Mouse (Mus musculus) forebrain, embryonic 15.5 days (tissue): ENCODE measurements at regions not wholly inside any gene's neighbourhood (a gene's known extent, or its start where the extent isn't known, plus 50 kb on each side); places are given as distances from the start of the nearest gene placed in this dataset.

Experiments
- ATAC-seq: fragments of 200-750 bp; cut with Nextera tagmentation; replicated peaks from 2 replicates; pipeline ENCODE4 v1.8.0; 2017; ENCODE audit warnings: mild to moderate bottlenecking, moderate TSS enrichment, moderate library complexity
- H3K27ac ChIP-seq: fragments of 300-500 bp; sonication (generic); replicated peaks from 2 replicates; pipeline ENCODE4 v1.5.1; 2015; ENCODE audit warnings: mild to moderate bottlenecking, inconsistent platforms
- H3K27me3 ChIP-seq: fragments of 300-500 bp; sonication (generic); 2 replicates; pipeline ENCODE4 v1.6.1; 2015; ENCODE audit warnings: inconsistent platforms
- H3K36me3 ChIP-seq: fragments of 300-500 bp; sonication (generic); 2 replicates; pipeline ENCODE4 v1.6.1; 2015; ENCODE audit warnings: mild to moderate bottlenecking, inconsistent platforms
- H3K4me1 ChIP-seq: fragments of 300-500 bp; sonication (generic); 2 replicates; pipeline ENCODE4 v1.6.1; 2015; ENCODE audit warnings: inconsistent platforms
- H3K4me2 ChIP-seq: fragments of 300-500 bp; sonication (generic); replicated peaks from 2 replicates; pipeline ENCODE4 v1.6.1; 2015; ENCODE audit warnings: mild to moderate bottlenecking, inconsistent platforms
- H3K4me3 ChIP-seq: fragments of 300-500 bp; sonication (generic); 2 replicates; pipeline ENCODE4 v1.5.1; 2015; ENCODE audit warnings: mild to moderate bottlenecking, inconsistent platforms
- H3K9ac ChIP-seq: fragments of 300-500 bp; sonication (generic); replicated peaks from 2 replicates; pipeline ENCODE4 v1.6.1; 2015; ENCODE audit warnings: mild to moderate bottlenecking, inconsistent platforms
- H3K9me3 ChIP-seq: fragments of 300-500 bp; sonication (generic); 2 replicates; pipeline ENCODE4 v1.6.1; 2016; ENCODE audit warnings: inconsistent platforms
- WGBS: fragments of 180-500 bp; shearing (Covaris S2); methylation state at CpG from one replicate; pipeline ENCODE4 v1.1.7; 2015; ENCODE audit warnings: mixed read lengths; 5-methylcytosine and 5-hydroxymethylcytosine counted together

DNA sequence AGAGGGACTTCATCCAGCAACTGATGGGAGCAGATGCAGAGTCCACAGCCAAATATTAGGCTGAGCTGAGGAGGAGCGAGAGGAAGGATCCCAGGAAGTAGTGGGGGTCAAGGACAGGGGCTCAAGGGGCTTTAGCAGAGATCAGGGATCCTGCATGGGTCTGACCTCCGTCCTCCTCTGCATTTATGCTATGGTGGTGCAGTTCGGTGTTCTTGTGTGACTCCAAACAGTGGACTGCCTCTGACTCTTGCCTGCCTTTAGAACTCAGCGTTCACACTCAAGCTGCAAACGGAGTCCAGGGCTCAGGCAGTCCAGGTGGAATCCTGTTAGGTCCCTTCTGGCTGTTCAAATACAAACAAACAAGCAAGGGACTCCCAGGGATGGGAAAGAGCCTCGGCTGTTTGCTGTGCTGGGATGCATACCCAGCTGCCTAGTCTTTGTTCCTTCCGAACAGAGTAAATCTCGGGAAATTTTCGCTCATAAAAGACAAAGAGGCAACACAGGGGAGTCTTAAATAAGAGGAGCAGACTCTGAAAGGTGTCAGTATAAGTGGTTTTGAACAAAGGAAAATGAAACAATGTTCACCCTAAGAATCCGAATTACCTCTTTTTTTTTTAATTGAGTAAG, 1042.9 kb downstream of the Robo2 start:
- no peaks in the 10 kb centered on the region for H3K27me3 ChIP-seq

DNA sequence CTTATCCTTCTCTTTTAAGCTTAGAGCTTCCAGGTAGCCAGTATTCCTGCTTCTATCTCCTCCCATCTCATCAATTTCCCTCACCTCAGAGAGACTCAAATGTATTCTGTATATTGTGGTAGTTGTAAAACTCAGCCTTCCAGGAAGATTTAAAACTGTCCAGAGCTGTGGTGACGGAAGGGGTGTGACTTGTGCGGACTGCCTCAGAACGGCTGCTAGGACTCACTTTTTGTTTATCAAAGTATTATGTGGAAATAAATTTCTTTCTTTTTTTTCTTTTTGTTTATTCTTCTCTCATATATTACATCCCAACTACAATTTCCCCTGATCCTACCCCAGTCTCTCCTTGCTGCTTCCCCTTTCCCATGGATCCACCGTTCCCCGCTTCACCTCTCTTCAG, 1043.7 kb downstream of the Robo2 start:
- no peak for ATAC-seq

More for the DNA sequence above, 1042.9 kb downstream of the Robo2 start:
- ATAC-seq = peak; percentile 55
- 25% methylated on average over 10 of the region's 10 CpGs for whole genome bisulfite sequencing
- no peak overlapping the region for H3K4me3 ChIP-seq
- H3K27ac ChIP-seq = peak overlapping the region; percentile 58
- no peak overlapping the region for H3K9ac ChIP-seq
- H3K9me3 ChIP-seq = no peaks in the 10 kb centered on the region
- peaks cover 21% of the 10 kb centered on the region for H3K4me1 ChIP-seq
- no peak overlapping the region for H3K4me2 ChIP-seq
- H3K36me3 ChIP-seq = no peaks in the 10 kb centered on the region

DNA sequence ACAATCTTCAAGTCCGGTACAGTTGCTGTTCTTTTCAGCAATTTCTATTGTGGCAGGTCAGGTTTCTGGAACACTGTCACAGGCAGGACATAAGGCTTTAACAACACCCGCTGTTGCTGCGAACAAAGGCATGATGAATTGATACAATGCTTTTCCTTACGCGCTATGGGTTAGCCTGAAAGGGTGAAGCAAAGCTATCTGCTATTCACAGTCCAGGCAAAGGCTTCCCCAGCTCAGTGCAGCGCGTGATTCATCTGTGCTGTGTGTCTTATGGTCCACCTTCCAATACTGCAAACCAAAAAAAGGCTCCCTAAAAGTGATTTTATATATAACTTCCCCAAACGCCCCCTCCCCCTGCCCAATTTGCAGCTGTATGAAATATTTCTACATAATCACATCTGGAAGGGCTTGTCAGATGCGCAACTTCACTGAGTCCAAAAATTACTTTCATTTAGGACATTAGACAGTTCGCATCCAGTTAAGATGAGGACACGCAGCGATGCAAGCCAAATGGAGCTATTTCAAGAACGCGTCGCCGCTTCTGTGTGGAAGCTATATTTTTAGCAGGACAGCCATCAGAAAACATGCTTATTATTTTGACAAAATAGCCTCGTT, 1044.3 kb downstream of the Robo2 start:
- ATAC-seq = peak; percentile 68; the same call in 1 of the 2 replicates
- no peak overlapping the region; the same call in 1 of the 2 replicates for H3K27ac ChIP-seq

More for the DNA sequence above, 1043.7 kb downstream of the Robo2 start:
- 88% methylated on average over 5 of the region's 5 CpGs for WGBS
- Histone ChIP-seq H3K9ac (no peak overlapping the region), H3K4me1 (peaks cover 21% of the 10 kb centered on the region), H3K4me3 (no peak overlapping the region), H3K4me2 (no peak overlapping the region), H3K9me3 (no peaks in the 10 kb centered on the region), H3K27ac (peak overlapping the region; percentile 58; the same call in 1 of the 2 replicates), H3K36me3 (no peaks in the 10 kb centered on the region), H3K27me3 (no peaks in the 10 kb centered on the region)

DNA sequence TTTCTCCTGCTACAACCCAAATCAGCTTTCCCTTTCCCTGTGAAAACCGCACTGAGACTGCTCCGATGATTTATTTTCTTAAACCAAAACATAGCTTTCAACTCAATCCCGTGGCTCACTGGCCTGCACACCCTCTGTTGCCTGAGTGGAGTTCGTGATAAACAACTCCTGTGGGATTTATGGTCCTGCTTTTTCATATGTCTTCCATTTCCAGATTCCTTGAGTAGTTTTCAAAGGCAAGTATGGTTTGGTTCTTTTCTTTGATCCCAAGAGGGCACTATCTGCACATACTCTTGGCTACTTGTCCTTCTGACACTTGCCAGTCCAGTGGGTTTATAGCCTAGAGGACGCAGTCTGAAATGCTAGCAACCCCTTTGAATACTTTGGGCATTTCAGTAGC, 1042.6 kb downstream of the Robo1 start:
- no peak overlapping the region for H3K27ac ChIP-seq
- no peaks in the 10 kb centered on the region for H3K36me3 ChIP-seq
- H3K4me3 ChIP-seq = no peak overlapping the region
- H3K27me3 ChIP-seq = no peaks in the 10 kb centered on the region
- H3K9ac ChIP-seq = no peak overlapping the region
- H3K4me2 ChIP-seq = no peak overlapping the region
- no peaks in the 10 kb centered on the region for H3K9me3 ChIP-seq
- H3K4me1 ChIP-seq = no peaks in the 10 kb centered on the region
- 84% methylated on average over 5 of the region's 5 CpGs for WGBS
- no peak for ATAC-seq

More for the DNA sequence above, 1044.3 kb downstream of the Robo2 start:
- H3K36me3 ChIP-seq = no peaks in the 10 kb centered on the region
- H3K9me3 ChIP-seq = no peaks in the 10 kb centered on the region
- no peaks in the 10 kb centered on the region for H3K27me3 ChIP-seq
- no peak overlapping the region for H3K4me3 ChIP-seq
- H3K4me1 ChIP-seq = peaks cover 21% of the 10 kb centered on the region
- no peak overlapping the region for H3K9ac ChIP-seq
- H3K4me2 ChIP-seq = no peak overlapping the region
- WGBS = 63% methylated on average over 17 of the region's 17 CpGs

DNA sequence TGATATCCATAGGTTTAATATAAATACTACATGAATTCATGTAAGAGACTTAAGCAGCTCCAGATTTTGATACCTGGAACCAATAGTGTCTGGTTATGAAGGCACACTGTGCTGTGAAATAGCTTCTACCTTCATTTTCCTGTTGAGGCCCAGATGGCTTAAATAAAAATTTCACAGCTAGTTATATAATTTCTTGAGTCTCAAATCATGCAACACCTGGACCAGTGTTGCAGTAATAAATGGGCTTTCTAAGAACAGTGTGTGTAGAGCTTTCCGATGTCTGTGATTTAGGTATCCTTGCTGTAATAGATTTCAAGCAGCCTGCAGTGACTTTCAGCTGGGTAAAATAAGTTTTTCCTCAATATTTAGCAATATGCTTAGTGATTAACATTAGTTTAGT, 1035.8 kb downstream of the Robo1 start:
- H3K4me2 ChIP-seq = no peak overlapping the region
- no peak overlapping the region for H3K4me3 ChIP-seq
- 93% methylated on average over 1 of the region's 1 CpGs for WGBS
- H3K36me3 ChIP-seq = no peaks in the 10 kb centered on the region
- no peak overlapping the region for H3K9ac ChIP-seq
- no peaks in the 10 kb centered on the region for H3K27me3 ChIP-seq
- H3K9me3 ChIP-seq = no peaks in the 10 kb centered on the region
- ATAC-seq = no peak
- H3K27ac ChIP-seq = no peak overlapping the region
- H3K4me1 ChIP-seq = no peaks in the 10 kb centered on the region

DNA sequence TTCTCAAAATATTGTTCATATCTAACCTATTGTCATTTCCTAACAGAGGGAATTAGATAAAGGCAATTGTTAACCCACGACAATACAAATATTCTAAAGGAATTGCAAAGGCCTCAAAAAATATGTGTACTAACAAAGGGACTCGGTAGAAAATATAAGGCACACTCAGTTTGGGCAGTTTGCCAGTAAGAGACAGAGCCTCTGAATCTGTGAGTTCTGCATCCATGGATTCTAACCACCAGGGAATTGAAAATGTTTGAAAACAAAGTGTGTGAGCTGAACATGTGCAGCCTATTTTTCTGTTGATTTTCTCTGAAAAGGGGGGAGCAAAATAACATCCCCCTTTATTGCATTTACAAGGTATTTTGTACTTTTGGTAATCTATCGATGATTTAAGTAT, 1035.4 kb downstream of the Robo1 start:
- Histone ChIP-seq H3K27ac (no peak overlapping the region), H3K27me3 (no peaks in the 10 kb centered on the region), H3K4me2 (no peak overlapping the region), H3K36me3 (no peaks in the 10 kb centered on the region), H3K4me1 (no peaks in the 10 kb centered on the region), H3K4me3 (no peak overlapping the region), H3K9ac (no peak overlapping the region), H3K9me3 (no peaks in the 10 kb centered on the region)
- no peak for ATAC-seq
- 65% methylated on average over 3 of the region's 3 CpGs for WGBS

DNA sequence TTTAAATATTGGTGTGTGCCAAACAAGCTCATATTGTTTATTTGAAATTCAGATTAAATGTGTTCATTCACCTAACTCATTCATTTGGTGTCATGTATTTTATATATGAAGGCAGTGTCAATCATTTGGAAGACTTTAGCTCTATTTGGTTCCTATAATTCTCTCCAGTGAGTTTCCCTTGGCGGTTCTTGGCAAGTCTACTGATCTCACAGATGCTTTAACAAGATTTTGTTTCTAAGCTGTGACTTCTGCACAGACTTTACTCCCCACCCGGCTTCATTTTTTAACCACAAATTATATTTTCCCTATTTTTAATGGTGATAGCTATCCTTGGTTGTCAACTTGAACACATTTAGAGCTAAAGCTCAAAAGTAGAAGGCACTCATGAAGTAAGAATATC, 1009.5 kb downstream of the Robo1 start:
- H3K9me3 ChIP-seq = no peaks in the 10 kb centered on the region
- no peak overlapping the region for H3K4me2 ChIP-seq
- H3K9ac ChIP-seq = no peak overlapping the region
- 63% methylated on average over 2 of the region's 2 CpGs for WGBS
- H3K4me1 ChIP-seq = no peaks in the 10 kb centered on the region
- ATAC-seq = peak; percentile 41; the same call in 1 of the 2 replicates
- no peaks in the 10 kb centered on the region for H3K27me3 ChIP-seq
- H3K36me3 ChIP-seq = no peaks in the 10 kb centered on the region
- H3K27ac ChIP-seq = no peak overlapping the region
- H3K4me3 ChIP-seq = no peak overlapping the region

DNA sequence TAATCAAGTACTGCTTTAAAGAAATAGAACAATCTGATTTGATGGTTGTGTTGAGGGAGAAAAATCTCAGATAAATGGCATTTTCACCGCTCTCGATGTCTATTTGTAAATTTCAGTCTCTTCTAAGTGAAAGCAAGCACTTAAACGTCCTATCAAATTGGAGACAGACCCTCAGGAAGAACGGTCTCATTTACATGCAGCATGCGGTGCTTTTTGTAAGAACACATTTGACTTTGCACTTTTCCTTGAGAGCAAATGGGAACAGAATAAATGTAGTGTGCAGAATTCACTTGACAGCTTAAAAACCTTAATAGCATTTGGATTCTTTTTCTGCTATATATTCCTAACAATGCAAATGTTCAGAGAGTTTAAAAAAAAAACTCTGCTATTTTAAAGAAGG, 1002.0 kb downstream of the Robo1 start:
- no peak overlapping the region for H3K4me3 ChIP-seq
- H3K27me3 ChIP-seq = no peaks in the 10 kb centered on the region
- no peak for ATAC-seq
- H3K4me1 ChIP-seq = peaks cover 7% of the 10 kb centered on the region; the same call in 1 of the 2 replicates
- H3K9ac ChIP-seq = no peak overlapping the region
- no peaks in the 10 kb centered on the region for H3K9me3 ChIP-seq
- no peak overlapping the region for H3K4me2 ChIP-seq
- WGBS = 42% methylated on average over 5 of the region's 5 CpGs
- peak overlapping the region; percentile 29; the same call in 1 of the 2 replicates for H3K27ac ChIP-seq
- no peaks in the 10 kb centered on the region for H3K36me3 ChIP-seq

DNA sequence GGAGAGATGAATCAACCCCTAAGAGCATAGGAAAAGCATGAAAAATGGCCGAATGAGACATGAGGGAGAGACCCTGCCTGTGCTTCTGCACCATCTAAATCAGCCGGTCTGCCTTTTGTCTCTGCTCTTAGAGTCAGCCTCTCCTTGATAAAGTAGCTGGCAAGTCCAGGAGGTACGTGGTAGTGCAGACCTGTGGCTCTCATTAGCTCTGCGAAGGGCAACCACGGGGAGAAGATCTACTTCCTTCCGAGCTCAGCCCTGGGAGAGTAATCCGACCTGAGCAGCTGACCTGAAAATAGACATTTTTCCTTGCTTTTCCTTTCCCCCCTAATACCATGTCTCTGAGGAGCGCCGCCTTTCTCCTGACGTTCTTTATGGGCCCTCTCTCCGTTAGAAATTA, 971.8 kb downstream of the Robo1 start:
- 71% methylated on average over 11 of the region's 11 CpGs for WGBS
- H3K27ac ChIP-seq = no peak overlapping the region
- no peaks in the 10 kb centered on the region for H3K9me3 ChIP-seq
- no peak overlapping the region for H3K4me3 ChIP-seq
- H3K4me2 ChIP-seq = no peak overlapping the region
- H3K9ac ChIP-seq = no peak overlapping the region
- ATAC-seq = no peak
- H3K27me3 ChIP-seq = no peaks in the 10 kb centered on the region
- H3K4me1 ChIP-seq = no peaks in the 10 kb centered on the region
- no peaks in the 10 kb centered on the region for H3K36me3 ChIP-seq

DNA sequence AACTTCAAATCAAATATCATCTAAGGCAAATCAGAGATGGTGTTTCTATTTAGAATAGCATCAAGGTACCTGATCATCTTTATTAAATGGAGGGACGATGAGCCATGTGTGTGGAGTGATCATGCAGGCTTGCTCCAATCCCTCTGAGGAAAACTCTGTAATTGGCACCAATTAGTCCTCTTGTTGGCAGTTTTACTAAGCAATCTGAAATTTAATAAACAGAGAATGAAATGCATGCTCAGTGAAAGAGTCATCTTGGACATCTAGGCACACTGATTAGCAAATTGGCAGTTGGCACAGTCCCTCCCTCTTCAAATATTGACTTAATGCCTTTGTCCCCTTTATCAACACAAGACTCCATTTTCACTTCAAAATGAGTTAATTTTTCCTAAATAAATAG, 951.6 kb downstream of the Robo1 start:
- no peaks in the 10 kb centered on the region for H3K36me3 ChIP-seq

DNA sequence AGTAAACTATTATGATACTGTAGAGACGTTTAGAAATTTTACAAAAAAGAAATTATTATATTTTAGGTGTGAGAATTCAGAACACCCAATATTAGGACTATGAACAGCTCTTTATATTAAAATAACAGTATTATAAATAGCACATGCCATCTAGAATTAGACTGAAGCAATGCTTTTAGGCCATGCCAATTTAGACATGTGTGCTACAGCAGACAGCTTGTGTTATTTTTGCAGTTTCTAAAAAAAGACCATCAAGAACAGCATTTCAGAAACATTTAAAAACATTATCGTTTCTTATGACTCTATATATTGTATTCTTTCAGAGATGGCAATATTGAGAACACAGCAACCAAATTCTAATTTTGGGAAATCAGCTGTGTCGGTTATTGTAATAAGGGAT, 951.2 kb downstream of the Robo1 start:
- Histone ChIP-seq H3K9me3 (no peaks in the 10 kb centered on the region), H3K4me2 (no peak overlapping the region), H3K4me3 (no peak overlapping the region), H3K27me3 (no peaks in the 10 kb centered on the region), H3K27ac (no peak overlapping the region), H3K9ac (no peak overlapping the region), H3K36me3 (no peaks in the 10 kb centered on the region), H3K4me1 (peaks cover 4% of the 10 kb centered on the region; the same call in 1 of the 2 replicates)
- ATAC-seq = no peak
- 75% methylated on average over 3 of the region's 3 CpGs for WGBS

More for the DNA sequence above, 951.6 kb downstream of the Robo1 start:
- 0 out of 2 replicates have a peak, but pooled peaks have one; percentile 16 for ATAC-seq
- H3K9me3 ChIP-seq = no peaks in the 10 kb centered on the region
- H3K4me2 ChIP-seq = no peak overlapping the region
- peaks cover 4% of the 10 kb centered on the region; the same call in 1 of the 2 replicates for H3K4me1 ChIP-seq
- no peak overlapping the region for H3K4me3 ChIP-seq
- 0 out of 2 replicates have a peak overlapping the region, but pooled peaks have one; percentile 5 for H3K27ac ChIP-seq
- no peak overlapping the region for H3K9ac ChIP-seq
- WGBS = 39% methylated on average over 1 of the region's 1 CpGs
- no peaks in the 10 kb centered on the region for H3K27me3 ChIP-seq

DNA sequence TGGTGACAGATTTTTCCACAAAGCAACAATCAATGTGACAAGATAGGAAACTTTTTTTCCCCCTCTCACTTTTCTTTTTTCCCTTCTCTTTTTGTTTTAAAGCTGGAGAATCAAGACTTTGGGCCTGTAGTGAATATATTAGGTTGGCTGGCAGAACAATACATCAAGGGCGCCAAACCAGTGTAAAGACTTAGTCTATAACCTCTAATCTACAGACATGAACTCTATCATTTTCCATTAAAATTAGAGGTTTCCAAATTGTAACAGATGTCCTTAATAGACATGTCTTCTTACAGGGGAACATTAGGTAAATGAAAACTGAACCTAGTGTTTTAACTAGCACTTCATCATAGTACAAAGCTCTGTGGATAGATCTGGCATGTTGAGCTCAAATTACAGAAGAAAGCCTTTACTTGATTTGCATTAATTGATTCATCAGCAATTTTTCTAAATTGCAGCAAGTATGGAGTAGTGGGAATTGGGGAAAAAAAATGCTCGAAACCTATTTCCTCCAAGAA, 937.0 kb downstream of the Robo1 start:
- Histone ChIP-seq H3K9ac (no peak overlapping the region), H3K27ac (no peak overlapping the region), H3K36me3 (no peaks in the 10 kb centered on the region), H3K4me3 (no peak overlapping the region), H3K9me3 (no peaks in the 10 kb centered on the region), H3K4me2 (no peak overlapping the region), H3K4me1 (peaks cover 3% of the 10 kb centered on the region; the same call in 1 of the 2 replicates), H3K27me3 (no peaks in the 10 kb centered on the region)
- ATAC-seq = peak; percentile 80
- WGBS = 51% methylated on average over 2 of the region's 2 CpGs
